Mouse (Mus musculus) liver, adult 2 months (tissue): ENCODE results near the gene Ryr1. TPM values are rescaled to one million over a fixed set of nuclear protein-coding genes. Genes with fewer than 3 reads are reported as not detected.

ENCODE experiments used
- DNase-seq: peaks from one replicate; pipeline ENCODE4 v3.0.0-alpha.2; 2011; ENCODE audit warnings: low read depth, low spot score; ENCODE audit errors: extremely low read depth
- H3K27ac ChIP-seq: fragments of 200-500 bp; replicated peaks from 2 replicates; pipeline ENCODE4 v1.5.1; 2012; ENCODE audit warnings: low read depth, mild to moderate bottlenecking, control low read depth, inconsistent platforms, low read length; ENCODE audit not compliant: insufficient read depth
- H3K27me3 ChIP-seq: fragments of 200-500 bp; 2 replicates; pipeline ENCODE4 v1.6.1; 2012; ENCODE audit warnings: mild to moderate bottlenecking, moderate library complexity, low read length, inconsistent platforms; ENCODE audit not compliant: control insufficient read depth, insufficient read depth
- H3K36me3 ChIP-seq: fragments of 200-500 bp; 2 replicates; pipeline ENCODE4 v1.6.1; 2012; ENCODE audit warnings: low read length, inconsistent platforms; ENCODE audit not compliant: control insufficient read depth, insufficient read depth
- H3K4me1 ChIP-seq: fragments of 200-500 bp; 2 replicates; pipeline ENCODE4 v1.6.1; 2011; ENCODE audit warnings: low read length; ENCODE audit not compliant: control insufficient read depth, insufficient read depth
- H3K4me3 ChIP-seq: fragments of 200-500 bp; 2 replicates; pipeline ENCODE4 v1.5.1; 2011; ENCODE audit warnings: low read depth, mild to moderate bottlenecking, control low read depth, low read length, moderate library complexity; ENCODE audit not compliant: insufficient read depth
- H3K79me2 ChIP-seq: fragments of 200-500 bp; 2 replicates; pipeline ENCODE4 v1.6.1; 2012; ENCODE audit warnings: inconsistent platforms, mild to moderate bottlenecking, low read length, moderate library complexity; ENCODE audit not compliant: control insufficient read depth, insufficient read depth
- H3K9ac ChIP-seq: fragments of 200-500 bp; 2 replicates; pipeline ENCODE4 v1.6.1; 2012; ENCODE audit warnings: low read depth, mild to moderate bottlenecking, control low read depth, inconsistent platforms, low read length
- CTCF ChIP-seq: fragments of 200-500 bp; IDR thresholded peaks from 2 replicates; pipeline ENCODE4 v1.5.1; 2011; ENCODE audit warnings: low read depth, low read length, control low read depth
- POLR2A ChIP-seq: fragments of 200-500 bp; IDR thresholded peaks from 2 replicates; pipeline ENCODE4 v1.6.1; 2011; ENCODE audit warnings: low read length, control low read depth; ENCODE audit not compliant: insufficient read depth; ENCODE audit errors: extremely low read depth
- WGBS: fragments of 180-500 bp; shearing (Covaris S2); methylation state at CpG from one replicate; pipeline ENCODE4 v1.1.7; 2018; 5-methylcytosine and 5-hydroxymethylcytosine counted together
- polyA plus RNA-seq: library from polyadenylated mRNA; depleted of rRNA; stranded (reverse); fragments of >200 nt; gene quantifications from 2 replicates; pipeline ENCODE4 v1.2.3, GENCODE M21; 2012
- total RNA-seq: library from RNA; depleted of rRNA; stranded (reverse); fragments of >200 nt; gene quantifications from 2 replicates; pipeline ENCODE4 v1.2.3, GENCODE M21; 2014

Gene Ryr1
- total and polyA plus RNA-seq, 2 experiments = 0.01 to 0.46 TPM

- no peak for DNase-seq
- H3K4me1 ChIP-seq = no peaks in the 10 kb centered on the region
- no peaks in the 10 kb centered on the region for H3K79me2 ChIP-seq
- WGBS = 46% methylated on average over 16 of the region's 16 CpGs
- TF ChIP-seq POLR2A = no peak
- TF ChIP-seq CTCF = no peak
- no peak overlapping the region for H3K4me3 ChIP-seq
- H3K27ac ChIP-seq = no peak overlapping the region
- H3K27me3 ChIP-seq = peaks cover 10% of the 10 kb centered on the region; the same call in 1 of the 2 replicates
- no peaks in the 10 kb centered on the region for H3K36me3 ChIP-seq
- H3K9ac ChIP-seq = no peak overlapping the region
Observed at GRCm38 (mm10) chr7:29137429-29137828, 12.4 kb upstream of the Ryr1 start.

- no peak for DNase-seq
- no peaks in the 10 kb centered on the region for H3K36me3 ChIP-seq
- peaks cover 10% of the 10 kb centered on the region; the same call in 1 of the 2 replicates for H3K27me3 ChIP-seq
- no peak within 1 kb of the TSS for H3K27ac ChIP-seq
- H3K79me2 ChIP-seq = no peaks in the 10 kb centered on the region
- H3K9ac ChIP-seq = no peak within 1 kb of the TSS
- no peaks in the 10 kb centered on the region for H3K4me1 ChIP-seq
- WGBS = 3% methylated on average over 17 of the region's 20 CpGs
- TF ChIP-seq CTCF (no peak), POLR2A (no peak)
- peak within 1 kb of the TSS; percentile 26; the same call in 1 of the 2 replicates for H3K4me3 ChIP-seq
Observed at GRCm38 (mm10) chr7:29134693-29135386, 9.9 kb upstream of the Ryr1 start, which contains the start of gene Rasgrp4. Rasgrp4 (plus strand) TSS chr7:29134851.

- TF ChIP-seq CTCF (no peak), POLR2A (no peak)
- no peaks in the 10 kb centered on the region for H3K36me3 ChIP-seq
- no peak overlapping the region for H3K9ac ChIP-seq
- H3K27ac ChIP-seq = no peak overlapping the region
- no peak overlapping the region for H3K4me3 ChIP-seq
- H3K79me2 ChIP-seq = no peaks in the 10 kb centered on the region
- peaks cover 10% of the 10 kb centered on the region; the same call in 1 of the 2 replicates for H3K27me3 ChIP-seq
- 17% methylated on average over 4 of the region's 4 CpGs for WGBS
- no peaks in the 10 kb centered on the region for H3K4me1 ChIP-seq
- no peak for DNase-seq
Observed at GRCm38 (mm10) chr7:29134230-29134629, 9.3 kb upstream of the Ryr1 start.

GRCm38 (mm10) chr7:29128725-29129124 lies 3.7 kb upstream of the Ryr1 start:
- Histone ChIP-seq H3K27ac (no peak overlapping the region), H3K9ac (no peak overlapping the region), H3K36me3 (no peaks in the 10 kb centered on the region), H3K79me2 (no peaks in the 10 kb centered on the region), H3K27me3 (0 out of 2 replicates have a peak, but pooled peaks cover 7% of the 10 kb centered on the region), H3K4me3 (no peak overlapping the region), H3K4me1 (peaks cover 4% of the 10 kb centered on the region; the same call in 1 of the 2 replicates)
- TF ChIP-seq CTCF (peak; percentile 58), POLR2A (no peak)
- no peak for DNase-seq
- WGBS = 91% methylated on average over 2 of the region's 2 CpGs

- Histone ChIP-seq H3K79me2 (no peaks in the 10 kb centered on the region), H3K36me3 (no peaks in the 10 kb centered on the region), H3K27me3 (0 out of 2 replicates have a peak, but pooled peaks cover 7% of the 10 kb centered on the region), H3K9ac (no peak overlapping the region), H3K4me1 (peaks cover 4% of the 10 kb centered on the region; the same call in 1 of the 2 replicates), H3K27ac (no peak overlapping the region), H3K4me3 (no peak overlapping the region)
- TF ChIP-seq CTCF (peak; percentile 65), POLR2A (no peak)
- DNase-seq = peak; percentile 32
- WGBS = 13% methylated on average over 7 of the region's 7 CpGs
Observed at GRCm38 (mm10) chr7:29126173-29126915, 1.4 kb upstream of the Ryr1 start.
